Mouse (Mus musculus) neural tube, embryonic 14.5 days (tissue): ENCODE results near the gene Slc43a3. TPM values are rescaled to one million over a fixed set of nuclear protein-coding genes. Genes with fewer than 3 reads are reported as not detected.

Source experiments
- ATAC-seq: fragments of 200-750 bp; cut with Nextera tagmentation; 2 replicates; pipeline ENCODE4 v1.8.0; 2017; ENCODE audit warnings: low read depth, mild to moderate bottlenecking, moderate TSS enrichment, moderate library complexity
- H3K27ac ChIP-seq: fragments of 300-500 bp; sonication (generic); 2 replicates; pipeline ENCODE4 v1.5.1; 2014; ENCODE audit warnings: low read depth, mild to moderate bottlenecking, control low read depth, low read length, moderate library complexity, mixed read lengths
- H3K27me3 ChIP-seq: fragments of 300-500 bp; sonication (generic); 2 replicates; pipeline ENCODE4 v1.6.1; 2014; ENCODE audit warnings: low read length; ENCODE audit not compliant: control insufficient read depth, insufficient read depth
- H3K36me3 ChIP-seq: fragments of 300-500 bp; sonication (generic); 2 replicates; pipeline ENCODE4 v1.6.1; 2014; ENCODE audit warnings: low read length, mixed read lengths; ENCODE audit not compliant: control insufficient read depth, insufficient read depth
- H3K4me1 ChIP-seq: fragments of 300-500 bp; sonication (generic); 2 replicates; pipeline ENCODE4 v1.6.1; 2014; ENCODE audit warnings: low read length; ENCODE audit not compliant: control insufficient read depth, insufficient read depth
- H3K4me2 ChIP-seq: fragments of 300-500 bp; sonication (generic); 2 replicates; pipeline ENCODE4 v1.6.1; 2014; ENCODE audit warnings: mild to moderate bottlenecking, low read depth, low read length, control low read depth
- H3K4me3 ChIP-seq: fragments of 300-500 bp; sonication (generic); 2 replicates; pipeline ENCODE4 v1.5.1; 2014; ENCODE audit warnings: low read depth, low read length, control low read depth, mixed read lengths
- H3K9ac ChIP-seq: fragments of 300-500 bp; sonication (generic); replicated peaks from 2 replicates; pipeline ENCODE4 v1.6.1; 2014; ENCODE audit warnings: low read depth, mild to moderate bottlenecking, control low read depth, low read length, mixed read lengths
- H3K9me3 ChIP-seq: fragments of 300-500 bp; sonication (generic); 2 replicates; pipeline ENCODE4 v1.6.1; 2016; ENCODE audit warnings: low read length; ENCODE audit not compliant: control insufficient read depth
- whole genome bisulfite sequencing: fragments of 180-500 bp; shearing (Covaris S2); extraction: QIAGEN DNeasy Blood & Tissue Kit; methylation state at CpG from one replicate; pipeline ENCODE4 v1.1.7; 2014; 5-methylcytosine and 5-hydroxymethylcytosine counted together
- microRNA-seq: library from miRNA; unstranded; fragments of <30 nt; microRNA quantifications from one replicate; pipeline ENCODE4, GENCODE M21; 2016
- polyA plus RNA-seq: library from polyadenylated mRNA; unstranded; fragments of >200 nt; fragmentation: Nextera tagmentation; extraction: Ambion mirVana; gene quantifications from 2 replicates; pipeline ENCODE4 v1.2.1, GENCODE M21; 2014

The Slc43a3 gene
- polyA plus RNA-seq, 1 experiment from 2014 or later: 2.5 TPM

- no peaks in the 10 kb centered on the region for H3K4me1 ChIP-seq
- no peak overlapping the region for H3K4me3 ChIP-seq
- no peaks in the 10 kb centered on the region for H3K9me3 ChIP-seq
- H3K27me3 ChIP-seq: no peaks in the 10 kb centered on the region
- H3K4me2 ChIP-seq: no peak overlapping the region
- no peak overlapping the region for H3K9ac ChIP-seq
- H3K27ac ChIP-seq: no peak overlapping the region
- WGBS: 89% methylated on average over 3 of the region's 3 CpGs
- H3K36me3 ChIP-seq: no peaks in the 10 kb centered on the region
- ATAC-seq: no peak
Measured at GRCm38 (mm10) chr2:84999486-85000181, 63.3 kb downstream of the Slc43a3 start.

- Histone ChIP-seq H3K9me3 (no peaks in the 10 kb centered on the region), H3K36me3 (no peaks in the 10 kb centered on the region), H3K4me3 (no peak overlapping the region), H3K4me2 (no peak overlapping the region), H3K27ac (no peak overlapping the region), H3K9ac (no peak overlapping the region), H3K4me1 (no peaks in the 10 kb centered on the region), H3K27me3 (no peaks in the 10 kb centered on the region)
- 72% methylated on average over 13 of the region's 13 CpGs for WGBS
- ATAC-seq: no peak
Measured at GRCm38 (mm10) chr2:85001497-85001896, 65.1 kb downstream of the Slc43a3 start.

GRCm38 (mm10) chr2:85002575-85002974 lies 66.2 kb downstream of the Slc43a3 start:
- Histone ChIP-seq H3K27me3 (no peaks in the 10 kb centered on the region), H3K9ac (no peak overlapping the region), H3K9me3 (no peaks in the 10 kb centered on the region), H3K4me1 (no peaks in the 10 kb centered on the region), H3K4me3 (no peak overlapping the region), H3K36me3 (no peaks in the 10 kb centered on the region), H3K4me2 (no peak overlapping the region), H3K27ac (no peak overlapping the region)
- 85% methylated on average over 8 of the region's 8 CpGs for WGBS
- ATAC-seq: no peak

GRCm38 (mm10) chr2:85004341-85004740 lies 68.0 kb downstream of the Slc43a3 start:
- WGBS: 83% methylated on average over 4 of the region's 4 CpGs
- H3K4me1 ChIP-seq: no peaks in the 10 kb centered on the region
- H3K9me3 ChIP-seq: no peaks in the 10 kb centered on the region
- H3K27me3 ChIP-seq: no peaks in the 10 kb centered on the region
- no peak overlapping the region for H3K9ac ChIP-seq
- H3K4me2 ChIP-seq: no peak overlapping the region
- no peak for ATAC-seq
- no peak overlapping the region for H3K27ac ChIP-seq
- no peak overlapping the region for H3K4me3 ChIP-seq
- H3K36me3 ChIP-seq: no peaks in the 10 kb centered on the region

GRCm38 (mm10) chr2:85006600-85006999 lies 70.2 kb downstream of the Slc43a3 start:
- Histone ChIP-seq H3K27me3 (no peaks in the 10 kb centered on the region), H3K4me1 (no peaks in the 10 kb centered on the region), H3K36me3 (no peaks in the 10 kb centered on the region), H3K4me2 (no peak overlapping the region), H3K4me3 (no peak overlapping the region), H3K27ac (no peak overlapping the region), H3K9me3 (no peaks in the 10 kb centered on the region), H3K9ac (no peak overlapping the region)
- WGBS: 86% methylated on average over 7 of the region's 7 CpGs
- ATAC-seq: no peak

GRCm38 (mm10) chr2:85007729-85008128 lies 71.3 kb downstream of the Slc43a3 start:
- WGBS: 20% methylated on average over 4 of the region's 4 CpGs

More at GRCm38 (mm10) chr2:85007729-85008128, 71.3 kb downstream of the Slc43a3 start:
- Histone ChIP-seq H3K9me3 (no peaks in the 10 kb centered on the region), H3K4me1 (no peaks in the 10 kb centered on the region), H3K9ac (no peak overlapping the region), H3K27me3 (no peaks in the 10 kb centered on the region), H3K27ac (no peak overlapping the region), H3K4me3 (no peak overlapping the region), H3K4me2 (no peak overlapping the region), H3K36me3 (no peaks in the 10 kb centered on the region)
- peak; percentile 42; the same call in 1 of the 2 replicates for ATAC-seq

Small RNAs within 50 kb of the gene (microRNA-seq; reads per million reads assigned to microRNA genes)
- not detected for gene Gm24332

Other genes with a start within 250 kb of the Slc43a3 start
- 22.8 and 23.9 TPM in 2 replicates for gene Zdhhc5, start 221.4 kb upstream of the Slc43a3 start, polyA plus RNA-seq
- 20.6 and 24.7 TPM in 2 replicates for gene Clp1, start 209.2 kb upstream of the Slc43a3 start, polyA plus RNA-seq
- gene Ypel4, start 202.5 kb upstream of the Slc43a3 start, polyA plus RNA-seq: 17.8 TPM in 2 replicates
- 1.7 and 2.6 TPM in 2 replicates for gene Gm19426, start 192.9 kb upstream of the Slc43a3 start, polyA plus RNA-seq
- 15.7 and 34.8 TPM in 2 replicates for gene Serping1, start 161.1 kb upstream of the Slc43a3 start, polyA plus RNA-seq
- gene Ube2l6, start 137.8 kb upstream of the Slc43a3 start, polyA plus RNA-seq: 16.3 and 16.7 TPM in 2 replicates
- gene Smtnl1, start 113.9 kb upstream of the Slc43a3 start, polyA plus RNA-seq: not detected in 2 replicates
- 63.8 and 89.4 TPM in 2 replicates for gene Timm10, start 109.6 kb upstream of the Slc43a3 start, polyA plus RNA-seq
- gene Slc43a1, start 97.7 kb upstream of the Slc43a3 start, polyA plus RNA-seq: 0.63 and 1.8 TPM in 2 replicates
- gene Rtn4rl2, start 49.9 kb upstream of the Slc43a3 start, polyA plus RNA-seq: 1.8 and 4.9 TPM in 2 replicates
- gene Prg2, start 43.9 kb downstream of the Slc43a3 start, polyA plus RNA-seq: not detected in 2 replicates
- gene Prg3, start 51.6 kb downstream of the Slc43a3 start, polyA plus RNA-seq: not detected in 2 replicates
- 152 and 178 TPM in 2 replicates for gene Ssrp1, start 100.7 kb downstream of the Slc43a3 start, polyA plus RNA-seq
- 0.94 and 22.0 TPM in 2 replicates for gene P2rx3, start 100.9 kb downstream of the Slc43a3 start, polyA plus RNA-seq
- gene Tnks1bp1, start 111.4 kb downstream of the Slc43a3 start, polyA plus RNA-seq: 6.8 and 10.6 TPM in 2 replicates
- gene Aplnr, start 199.6 kb downstream of the Slc43a3 start, polyA plus RNA-seq: 12.8 and 40.6 TPM in 2 replicates